Mouse (Mus musculus) spleen, postnatal 36 days (tissue): Measurements from ENCODE around the gene Gpn2.

Source experiments
- DNase-seq, 2 experiments: peaks; one replicate each; pipeline ENCODE4 v3.0.0; 2022; ENCODE audit warnings: low spot score in 2 of 2, mixed read lengths in 1 of 2

The Gpn2 gene

DNA sequence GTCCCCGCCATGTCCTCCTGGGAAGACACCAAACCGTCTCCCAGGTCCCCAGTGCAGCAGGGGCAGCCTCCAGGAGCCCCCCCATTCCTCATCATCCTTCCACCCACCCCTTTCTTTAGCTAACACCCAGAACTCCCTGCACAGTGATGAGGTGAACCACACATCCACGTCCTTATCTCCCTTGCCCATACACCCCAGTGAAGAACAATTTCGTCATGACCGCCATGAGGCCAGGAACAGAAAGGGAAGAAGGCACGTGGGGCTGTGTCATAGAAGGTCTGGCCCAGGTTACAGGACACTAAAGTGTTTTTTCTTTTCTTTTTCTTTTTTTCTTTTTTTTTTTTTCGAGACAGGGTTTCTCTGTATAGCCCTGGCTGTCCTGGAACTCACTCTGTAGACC, 40.7 kb downstream of the Gpn2 start:
- no peak for DNase-seq

- DNase-seq = peak; percentile 83 to 85
These were observed 41.5 kb downstream of the Gpn2 start for GRCm38 (mm10) chr4:133625621-133626071.

DNA sequence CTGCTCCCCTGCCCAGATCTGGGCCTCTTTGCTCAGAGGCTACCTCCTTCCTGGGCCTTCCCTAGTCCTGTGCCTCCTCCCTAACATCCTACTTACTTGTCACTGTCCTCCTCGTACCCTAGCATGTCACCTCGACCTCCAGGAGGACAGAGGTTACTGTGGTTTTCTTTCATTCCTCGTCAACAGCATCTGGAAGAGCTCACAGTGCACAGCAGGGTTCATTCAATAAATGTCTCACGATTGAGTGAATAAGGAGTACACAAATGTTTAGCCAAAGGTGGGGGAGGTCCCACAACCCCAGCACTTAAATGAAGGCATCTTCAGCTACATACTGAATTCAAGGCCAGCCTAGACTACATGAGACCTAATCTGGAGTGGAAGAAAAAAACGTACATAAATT, 42.1 kb downstream of the Gpn2 start:
- no peak for DNase-seq

- DNase-seq = no peak
These were observed 42.5 kb downstream of the Gpn2 start for GRCm38 (mm10) chr4:133626621-133627020.

- no peak for DNase-seq
These were observed 42.9 kb downstream of the Gpn2 start for GRCm38 (mm10) chr4:133627039-133627438.

DNA sequence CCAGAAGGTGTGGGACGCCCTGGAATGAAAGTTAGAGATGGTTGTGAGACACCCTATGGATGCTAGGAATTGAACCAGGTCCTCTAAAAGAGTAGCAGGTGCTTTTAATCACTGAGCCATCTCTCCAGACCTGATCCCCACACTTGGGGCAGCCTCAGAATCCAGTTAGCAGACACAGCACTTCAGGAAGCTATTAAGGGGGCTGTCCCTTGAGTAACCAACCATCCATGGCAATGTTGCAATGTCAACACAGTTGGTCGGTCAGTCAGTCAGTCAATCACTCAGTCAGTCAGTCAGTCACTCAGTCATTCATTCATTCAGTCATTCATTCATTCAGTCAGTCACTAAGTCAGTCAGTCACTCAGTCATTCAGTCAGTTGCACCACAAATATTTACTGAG, 44.4 kb downstream of the Gpn2 start:
- DNase-seq = no peak

DNA sequence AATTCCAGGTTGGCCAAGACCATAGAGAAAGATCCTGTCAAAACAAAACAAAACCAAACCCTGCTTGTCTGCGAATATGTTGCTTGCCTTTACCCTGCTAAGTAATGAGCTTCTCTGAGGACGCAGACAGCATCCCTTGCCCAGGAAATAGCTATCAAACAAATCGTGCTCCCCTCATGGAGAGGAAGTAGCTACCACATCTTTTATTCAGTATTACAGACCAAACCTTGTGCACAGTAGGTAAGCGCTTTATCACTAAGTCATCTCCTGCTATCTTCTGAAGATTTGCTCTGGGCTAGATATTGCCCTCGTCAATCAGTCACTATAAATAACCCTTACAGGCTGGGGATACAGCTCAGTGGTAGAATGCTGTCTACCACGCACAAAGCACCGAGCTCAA, 45.0 kb downstream of the Gpn2 start:
- no peak for DNase-seq

GRCm38 (mm10) chr4:133630326-133630920, 46.3 kb downstream of the Gpn2 start:
- DNase-seq = no peak

DNA sequence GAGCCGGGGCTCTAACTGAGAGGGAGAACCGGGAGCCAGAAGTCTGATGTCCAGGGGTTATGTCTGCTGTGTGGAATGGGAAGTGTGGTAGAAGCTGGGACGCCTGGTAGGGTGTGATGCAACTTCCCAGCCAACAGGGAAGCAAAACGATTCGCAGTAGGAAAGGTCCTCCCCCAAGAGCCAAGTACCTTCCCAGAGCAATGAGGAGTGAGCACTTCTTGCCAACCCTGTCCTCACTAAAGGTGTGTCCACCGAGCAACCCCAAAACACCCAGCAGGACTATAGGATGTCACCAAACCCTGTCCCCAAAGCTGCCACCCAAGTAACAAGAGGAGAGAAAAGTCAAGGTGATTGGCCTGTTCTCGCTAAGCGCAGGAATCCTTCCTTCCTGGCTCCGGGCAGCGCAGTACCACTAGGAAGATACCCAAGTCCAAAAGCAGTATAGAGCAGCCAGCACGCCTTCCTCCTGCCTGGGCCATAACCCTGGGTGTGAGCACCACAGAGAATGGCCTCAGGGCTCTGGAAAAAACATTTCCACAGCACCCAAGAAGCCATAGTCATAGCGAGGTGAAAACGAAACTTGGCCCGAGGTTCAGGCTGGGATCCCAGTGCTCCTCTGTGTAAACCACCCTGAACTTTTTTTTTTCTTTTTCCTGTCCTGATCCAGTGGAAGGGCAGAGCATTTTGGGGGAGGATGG, 47.1 kb downstream of the Gpn2 start:
- DNase-seq = no peak

GRCm38 (mm10) chr4:133631769-133632411, 47.7 kb downstream of the Gpn2 start:
- DNase-seq = peak in 1 of 2 experiments; percentile 51

DNA sequence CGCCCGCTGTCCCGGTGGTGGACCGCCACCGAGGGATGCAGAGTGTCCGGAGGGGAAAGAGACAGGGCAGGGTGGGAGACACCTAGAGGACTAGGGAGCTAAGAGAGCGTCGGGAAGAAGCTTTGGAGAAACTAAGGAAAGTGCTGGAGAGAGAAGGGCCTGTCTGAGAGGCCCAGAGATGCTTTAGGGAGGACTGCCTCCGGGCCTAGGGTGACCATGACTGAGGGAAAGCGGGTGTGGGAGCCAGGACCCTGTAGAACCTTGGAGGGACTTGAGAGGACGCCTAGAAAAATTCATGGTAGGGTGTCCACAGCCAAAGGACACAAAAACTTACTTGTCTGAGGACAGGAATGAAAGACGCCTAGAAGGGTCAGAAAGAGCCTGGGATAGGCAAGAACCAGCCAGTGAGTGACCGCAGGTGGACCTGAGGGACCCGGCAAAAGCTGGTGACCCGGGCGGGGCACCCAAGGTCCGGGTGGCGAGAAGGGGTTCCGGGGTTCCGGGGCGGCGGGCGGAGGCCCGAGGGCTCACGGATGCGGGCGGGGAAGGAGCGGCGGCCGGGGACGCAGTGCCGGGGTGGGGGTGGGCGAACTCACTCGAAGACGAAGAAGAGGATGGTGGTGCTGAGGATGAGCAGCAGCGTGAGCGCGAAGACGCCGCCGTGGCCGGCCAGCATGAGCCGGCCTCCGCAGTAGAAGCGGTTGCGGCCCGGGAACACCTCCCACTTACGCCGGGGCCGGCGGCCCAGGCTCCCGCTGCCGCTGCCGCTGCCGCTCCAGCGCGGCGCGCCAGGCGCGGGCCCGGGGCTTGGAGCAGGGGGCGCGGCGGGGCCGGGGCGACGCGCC, 48.5 kb downstream of the Gpn2 start:
- DNase-seq = peak in 1 of 2 experiments; percentile 47

GRCm38 (mm10) chr4:133633332-133634042, 49.3 kb downstream of the Gpn2 start:
- DNase-seq = peak; percentile 90 to 92

GRCm38 (mm10) chr4:133634043-133634410, 49.9 kb downstream of the Gpn2 start:
- no peak for DNase-seq
